8 mouse cellular contexts compared by ENCODE assay signal in genomic region chr10:77417240-77418102, GRCm38 (mm10). TPM values are rescaled to one million over a fixed set of nuclear protein-coding genes. Genes with fewer than 3 reads are reported as not detected.
DNase-seq lines count a peak whose midpoint lies in the region; ATAC-seq and TF ChIP-seq lines count a peak whose summit lies in the region.

No protein-coding gene starts in this region.

- no peaks in the 10 kb centered on the region for H3K9me3 ChIP-seq in forebrain, postnatal 0 days (ENCODE audit: low read length)
- no peaks in the 10 kb centered on the region for H3K9me3 ChIP-seq in intestine, embryonic 16.5 days (ENCODE audit: control insufficient read depth, low read length)
- no peaks in the 10 kb centered on the region for H3K9me3 ChIP-seq in midbrain, embryonic 12.5 days

- peaks cover 4% of the 10 kb centered on the region; the same call in 1 of the 2 replicates for H3K4me1 ChIP-seq in forebrain, postnatal 0 days (ENCODE audit: insufficient read depth)
- H3K4me1 ChIP-seq in intestine, embryonic 16.5 days (ENCODE audit: control insufficient read depth, insufficient read depth, low read length), result peaks cover 12% of the 10 kb centered on the region
- H3K4me1 ChIP-seq in midbrain, embryonic 12.5 days, result peaks cover 22% of the 10 kb centered on the region
- peaks cover 15% of the 10 kb centered on the region for H3K4me1 ChIP-seq in thymus, adult 2 months (replicated peaks; ENCODE audit: control insufficient read depth, insufficient read depth, low read length)

- no peak for DNase-seq in frontal cortex, postnatal 25 days (ENCODE audit: low spot score in 2 of 2)
- DNase-seq in cerebellum, adult 9-10 months, result peak; percentile 67
- DNase-seq in forebrain, postnatal 0 days, result peak; percentile 55
- DNase-seq in thymus, adult 2 months, result peak; percentile 17

- WGBS in forebrain, postnatal 0 days, result 1% methylated on average over 69 of the region's 70 CpGs
- WGBS in intestine, embryonic 16.5 days, result under 1% methylated on average over 68 of the region's 70 CpGs
- WGBS in midbrain, embryonic 12.5 days, result 1% methylated on average over 38 of the region's 70 CpGs
- under 1% methylated on average over 69 of the region's 70 CpGs for WGBS in thymus, adult 2 months

- no peak for TF ChIP-seq CTCF in forebrain, postnatal 0 days (IDR thresholded peaks at IDR 0.05; ENCODE audit: low read depth)
- TF ChIP-seq CTCF in thymus, adult 2 months (IDR thresholded peaks at IDR 0.05; ENCODE audit: borderline replicate concordance, control insufficient read depth, extremely low read depth, insufficient read depth, low read length, poor library complexity), result no peak

- H3K36me3 ChIP-seq in forebrain, postnatal 0 days (ENCODE audit: insufficient read depth), result no peaks in the 10 kb centered on the region
- H3K36me3 ChIP-seq in intestine, embryonic 16.5 days (ENCODE audit: control insufficient read depth, insufficient read depth, low read length), result no peaks in the 10 kb centered on the region
- no peaks in the 10 kb centered on the region for H3K36me3 ChIP-seq in midbrain, embryonic 12.5 days
- H3K36me3 ChIP-seq in thymus, adult 2 months (ENCODE audit: control insufficient read depth, insufficient read depth, low read length), result no peaks in the 10 kb centered on the region

- peak; percentile 75 for ATAC-seq in frontal cortex, adult (ENCODE audit: low TSS enrichment)
- ATAC-seq in CD4-positive, CD25-positive, alpha-beta regulatory T cell, adult 4 months, result peak; percentile 33
- peak; percentile 81 for ATAC-seq in forebrain, postnatal 0 days
- ATAC-seq in intestine, embryonic 16.5 days, result peak; percentile 83
- ATAC-seq in midbrain, embryonic 12.5 days (ENCODE audit: low FRiP score, low read depth), result peak; percentile 84

- TF ChIP-seq POLR2A in thymus, adult 2 months (IDR thresholded peaks at IDR 0.05; ENCODE audit: control insufficient read depth, extremely low read depth, insufficient read depth, low read length, poor library complexity), result no peak

- peak overlapping the region; percentile 82 for H3K4me2 ChIP-seq in forebrain, postnatal 0 days (ENCODE audit: low read depth)
- H3K4me2 ChIP-seq in intestine, embryonic 16.5 days (ENCODE audit: low read depth, low read length), result peak overlapping the region; percentile 95
- H3K4me2 ChIP-seq in midbrain, embryonic 12.5 days (replicated peaks), result peak overlapping the region; percentile 94

- peak overlapping the region; percentile 83 for H3K9ac ChIP-seq in forebrain, postnatal 0 days
- peak overlapping the region; percentile 80 for H3K9ac ChIP-seq in intestine, embryonic 16.5 days (ENCODE audit: low read depth, low read length)
- H3K9ac ChIP-seq in midbrain, embryonic 12.5 days (replicated peaks), result peak overlapping the region; percentile 77

- H3K4me3 ChIP-seq in forebrain, postnatal 0 days (ENCODE audit: low read depth, low read length), result peak overlapping the region; percentile 91
- H3K4me3 ChIP-seq in intestine, embryonic 16.5 days (ENCODE audit: low read length), result peak overlapping the region; percentile 80
- H3K4me3 ChIP-seq in midbrain, embryonic 12.5 days, result peak overlapping the region; percentile 78
- peak overlapping the region; percentile 42 for H3K4me3 ChIP-seq in thymus, adult 2 months (ENCODE audit: control insufficient read depth, insufficient read depth, low read length)

- no peaks in the 10 kb centered on the region for H3K27me3 ChIP-seq in forebrain, postnatal 0 days (ENCODE audit: insufficient read depth, low read length)
- peaks cover 13% of the 10 kb centered on the region for H3K27me3 ChIP-seq in intestine, embryonic 16.5 days (replicated peaks; ENCODE audit: control insufficient read depth, insufficient read depth, low read length)
- peaks cover 24% of the 10 kb centered on the region for H3K27me3 ChIP-seq in midbrain, embryonic 12.5 days
- no peaks in the 10 kb centered on the region; the same call in 1 of the 2 replicates for H3K27me3 ChIP-seq in thymus, adult 2 months (ENCODE audit: control insufficient read depth, insufficient read depth, low read length)

- H3K27ac ChIP-seq in forebrain, postnatal 0 days (ENCODE audit: low read depth, low read length), result peak overlapping the region; percentile 82
- no peak overlapping the region for H3K27ac ChIP-seq in intestine, embryonic 16.5 days (ENCODE audit: low read length)
- H3K27ac ChIP-seq in midbrain, embryonic 12.5 days (replicated peaks), result peak overlapping the region; percentile 66
- H3K27ac ChIP-seq in thymus, adult 2 months (ENCODE audit: control insufficient read depth, insufficient read depth, low read length), result no peak overlapping the region

RNA-seq across cellular contexts. Expression of gene Adarb1, which starts 0.6 kb away (rescaled TPM):
- polyA plus RNA-seq in CD4-positive, CD25-positive, alpha-beta regulatory T cell, adult 4 months (2017; shearing (Covaris generic)), result 1 to 10 TPM in 1 of 2 experiments, under 1 TPM in 1; 0.74 to 1.2 TPM
- total RNA-seq in forebrain, postnatal 0 days (2014; rRNA removed), result 39.4 and 40.2 TPM in 2 replicates
- polyA plus RNA-seq in forebrain, postnatal 0 days (2015; fragmentation: Nextera tagmentation; extraction: Ambion mirVana), result 12.4 and 12.5 TPM in 2 replicates
- 2.7 and 3.0 TPM in 2 replicates for polyA plus RNA-seq in intestine, embryonic 16.5 days (2015; fragmentation: Nextera tagmentation; extraction: Ambion mirVana)
- polyA plus RNA-seq in midbrain, embryonic 12.5 days (2016; fragmentation: Nextera tagmentation; extraction: Ambion mirVana), result 9.3 and 10.6 TPM in 2 replicates
- 4.2 and 5.5 TPM in 2 replicates for polyA plus RNA-seq in thymus, adult 2 months (2012; rRNA removed)

Comparison
In these comparisons a context has a peak if more than half of its experiments do, and no peak if none do; other contexts are left out.
1. ATAC-seq: peak in every context shown above with its lines; median percentile 84 in midbrain, embryonic 12.5 days; 83 in intestine, embryonic 16.5 days; 81 in forebrain, postnatal 0 days; 75 in frontal cortex, adult; 33 in CD4-positive, CD25-positive, alpha-beta regulatory T cell, adult 4 months.
2. DNase-seq: peak in cerebellum, adult 9-10 months (single experiment), forebrain, postnatal 0 days (single experiment) and thymus, adult 2 months (single experiment); none in frontal cortex, postnatal 25 days (0 of 2).
3. H3K27ac ChIP-seq: peak in forebrain, postnatal 0 days (single experiment) and midbrain, embryonic 12.5 days (single experiment); none in intestine, embryonic 16.5 days (single experiment) and thymus, adult 2 months (single experiment).
4. Peak in every context shown above with its lines, with median percentiles within 50 percentile points of each other: H3K4me2 ChIP-seq, H3K4me3 ChIP-seq and H3K9ac ChIP-seq.